Mouse (Mus musculus) heart, embryonic 12.5 days (tissue): Measurements from ENCODE around the gene Prkg1. TPM values are rescaled to one million over a fixed set of nuclear protein-coding genes. Genes with fewer than 3 reads are reported as not detected.

Experiments used
- ATAC-seq: fragments of 200-750 bp; cut with Nextera tagmentation; 2 replicates; pipeline ENCODE4 v1.8.0; 2017; ENCODE audit warnings: moderate TSS enrichment, moderate library complexity; ENCODE audit not compliant: insufficient number of reproducible peaks, low FRiP score
- H3K27ac ChIP-seq: fragments of 300-500 bp; sonication (generic); 2 replicates; pipeline ENCODE4 v1.5.1; 2016; ENCODE audit warnings: mild to moderate bottlenecking, moderate library complexity; ENCODE audit not compliant: poor library complexity, severe bottlenecking
- H3K27me3 ChIP-seq: fragments of 300-500 bp; sonication (generic); replicated peaks from 2 replicates; pipeline ENCODE4 v1.6.1; 2016; ENCODE audit warnings: mild to moderate bottlenecking, moderate library complexity
- H3K36me3 ChIP-seq: fragments of 300-500 bp; sonication (generic); 2 replicates; pipeline ENCODE4 v1.6.1; 2016; ENCODE audit warnings: mild to moderate bottlenecking, moderate library complexity
- H3K4me1 ChIP-seq: fragments of 300-500 bp; sonication (generic); replicated peaks from 2 replicates; pipeline ENCODE4 v1.6.1; 2016; ENCODE audit warnings: mild to moderate bottlenecking
- H3K4me2 ChIP-seq: fragments of 300-500 bp; sonication (generic); 2 replicates; pipeline ENCODE4 v1.6.1; 2016; ENCODE audit warnings: mild to moderate bottlenecking, moderate library complexity
- H3K4me3 ChIP-seq: fragments of 300-500 bp; sonication (generic); 2 replicates; pipeline ENCODE4 v1.5.1; 2016; ENCODE audit warnings: mild to moderate bottlenecking
- H3K9ac ChIP-seq: fragments of 300-500 bp; sonication (generic); 2 replicates; pipeline ENCODE4 v1.6.1; 2016; ENCODE audit warnings: mild to moderate bottlenecking, moderate library complexity
- H3K9me3 ChIP-seq: fragments of 300-500 bp; sonication (generic); replicated peaks from 2 replicates; pipeline ENCODE4 v1.6.1; 2016; ENCODE audit warnings: mild to moderate bottlenecking, moderate library complexity
- WGBS: fragments of 180-500 bp; shearing (Covaris S2); methylation state at CpG from one replicate; pipeline ENCODE4 v1.1.7; 2016; 5-methylcytosine and 5-hydroxymethylcytosine counted together
- polyA plus RNA-seq: library from polyadenylated mRNA; unstranded; fragments of >200 nt; fragmentation: Nextera tagmentation; extraction: Ambion mirVana; gene quantifications from 2 replicates; pipeline ENCODE4 v1.2.1, GENCODE M21; 2016

Gene Prkg1
- polyA plus RNA-seq, 1 experiment from 2014 or later: 10.7 TPM

GRCm38 (mm10) chr19:31765451-31765850 is 618 bp upstream of the Prkg1 start:
- Histone ChIP-seq H3K4me2 (peak overlapping the region; percentile 82), H3K36me3 (no peaks in the 10 kb centered on the region), H3K9me3 (no peaks in the 10 kb centered on the region), H3K4me1 (peaks cover 8% of the 10 kb centered on the region), H3K4me3 (peak overlapping the region; percentile 78), H3K9ac (peak overlapping the region; percentile 44; the same call in 1 of the 2 replicates), H3K27me3 (no peaks in the 10 kb centered on the region), H3K27ac (peak overlapping the region; percentile 63)
- ATAC-seq: peak; percentile 27; the same call in 1 of the 2 replicates
- WGBS: 22% methylated on average over 4 of the region's 4 CpGs

GRCm38 (mm10) chr19:31763951-31764800 is 657 bp downstream of the Prkg1 start:
- Histone ChIP-seq H3K27ac (peak overlapping the region; percentile 95), H3K27me3 (no peaks in the 10 kb centered on the region), H3K36me3 (no peaks in the 10 kb centered on the region), H3K4me1 (peaks cover 20% of the 10 kb centered on the region), H3K4me3 (peak overlapping the region; percentile 78), H3K4me2 (peak overlapping the region; percentile 82), H3K9ac (peak overlapping the region; percentile 83), H3K9me3 (no peaks in the 10 kb centered on the region)
- WGBS: under 1% methylated on average over 56 of the region's 56 CpGs
- ATAC-seq: peak; percentile 71

- Histone ChIP-seq H3K9ac (peak overlapping the region; percentile 83), H3K27me3 (no peaks in the 10 kb centered on the region), H3K36me3 (no peaks in the 10 kb centered on the region), H3K4me2 (peak overlapping the region; percentile 82), H3K4me3 (peak overlapping the region; percentile 78), H3K9me3 (no peaks in the 10 kb centered on the region), H3K4me1 (peaks cover 22% of the 10 kb centered on the region), H3K27ac (peak overlapping the region; percentile 95)
- no peak for ATAC-seq
- 1% methylated on average over 20 of the region's 20 CpGs for WGBS
Observed at GRCm38 (mm10) chr19:31763246-31763821, 1.5 kb downstream of the Prkg1 start.

GRCm38 (mm10) chr19:31762411-31763245 is 2.2 kb downstream of the Prkg1 start:
- H3K9me3 ChIP-seq: no peaks in the 10 kb centered on the region
- no peaks in the 10 kb centered on the region for H3K36me3 ChIP-seq
- 0 out of 2 replicates have a peak, but pooled peaks have one; percentile 28 for ATAC-seq
- H3K4me3 ChIP-seq: peak overlapping the region; percentile 78
- under 1% methylated on average over 24 of the region's 24 CpGs for WGBS
- H3K4me2 ChIP-seq: peak overlapping the region; percentile 82
- peaks cover 25% of the 10 kb centered on the region for H3K4me1 ChIP-seq
- no peaks in the 10 kb centered on the region for H3K27me3 ChIP-seq
- peak overlapping the region; percentile 95 for H3K27ac ChIP-seq
- peak overlapping the region; percentile 83 for H3K9ac ChIP-seq

- no peaks in the 10 kb centered on the region for H3K27me3 ChIP-seq
- no peak overlapping the region for H3K4me2 ChIP-seq
- H3K4me1 ChIP-seq: peaks cover 30% of the 10 kb centered on the region
- no peak for ATAC-seq
- no peaks in the 10 kb centered on the region for H3K9me3 ChIP-seq
- no peaks in the 10 kb centered on the region for H3K36me3 ChIP-seq
- H3K27ac ChIP-seq: peak overlapping the region; percentile 59
- no peak overlapping the region for H3K4me3 ChIP-seq
- WGBS: 36% methylated on average over 3 of the region's 3 CpGs
- no peak overlapping the region for H3K9ac ChIP-seq
Observed at GRCm38 (mm10) chr19:31759855-31760254, 5.0 kb downstream of the Prkg1 start.

- no peaks in the 10 kb centered on the region for H3K36me3 ChIP-seq
- H3K9ac ChIP-seq: no peak overlapping the region
- H3K27me3 ChIP-seq: no peaks in the 10 kb centered on the region
- WGBS: 40% methylated on average over 11 of the region's 11 CpGs
- no peaks in the 10 kb centered on the region for H3K9me3 ChIP-seq
- no peak overlapping the region for H3K4me3 ChIP-seq
- no peak overlapping the region for H3K27ac ChIP-seq
- ATAC-seq: no peak
- H3K4me1 ChIP-seq: peaks cover 54% of the 10 kb centered on the region
- peak overlapping the region; percentile 48 for H3K4me2 ChIP-seq
Observed at GRCm38 (mm10) chr19:31755929-31756792, 8.7 kb downstream of the Prkg1 start.

- WGBS: 23% methylated on average over 9 of the region's 9 CpGs
- Histone ChIP-seq H3K27ac (peak overlapping the region; percentile 80), H3K4me1 (peaks cover 49% of the 10 kb centered on the region), H3K27me3 (no peaks in the 10 kb centered on the region), H3K9me3 (no peaks in the 10 kb centered on the region), H3K4me2 (peak overlapping the region; percentile 26), H3K36me3 (no peaks in the 10 kb centered on the region), H3K9ac (peak overlapping the region; percentile 45; the same call in 1 of the 2 replicates), H3K4me3 (no peak overlapping the region)
- peak; percentile 64 for ATAC-seq
Observed at GRCm38 (mm10) chr19:31754642-31755287, 10.1 kb downstream of the Prkg1 start.

- Histone ChIP-seq H3K4me2 (peak overlapping the region; percentile 16; the same call in 1 of the 2 replicates), H3K27me3 (no peaks in the 10 kb centered on the region), H3K9me3 (no peaks in the 10 kb centered on the region), H3K27ac (peak overlapping the region; percentile 28), H3K4me3 (no peak overlapping the region), H3K36me3 (no peaks in the 10 kb centered on the region), H3K4me1 (peaks cover 33% of the 10 kb centered on the region), H3K9ac (no peak overlapping the region)
- 52% methylated on average over 11 of the region's 11 CpGs for WGBS
- no peak for ATAC-seq
Observed at GRCm38 (mm10) chr19:31750976-31751676, 13.7 kb downstream of the Prkg1 start.

GRCm38 (mm10) chr19:31746635-31747034 is 18.2 kb downstream of the Prkg1 start:
- Histone ChIP-seq H3K4me3 (no peak overlapping the region), H3K4me2 (no peak overlapping the region), H3K27ac (no peak overlapping the region), H3K36me3 (no peaks in the 10 kb centered on the region), H3K4me1 (peaks cover 21% of the 10 kb centered on the region), H3K9ac (no peak overlapping the region), H3K9me3 (no peaks in the 10 kb centered on the region), H3K27me3 (no peaks in the 10 kb centered on the region)
- no peak for ATAC-seq
- WGBS: 14% methylated on average over 2 of the region's 2 CpGs
